Mouse (Mus musculus) ES-Bruce4 (cell line): Measurements from ENCODE around the gene Ric8b. TPM values are rescaled to one million over a fixed set of nuclear protein-coding genes. Genes with fewer than 3 reads are reported as not detected.

Experiments used
- H3K27ac ChIP-seq: 2 replicates; pipeline ENCODE4 v1.5.1; 2012; ENCODE audit warnings: low read length, inconsistent platforms; ENCODE audit not compliant: insufficient read depth
- H3K27me3 ChIP-seq: 2 replicates; pipeline ENCODE4 v1.6.1; 2012; ENCODE audit warnings: mild to moderate bottlenecking, low read length, inconsistent platforms; ENCODE audit not compliant: control insufficient read depth, poor library complexity, insufficient read depth, severe bottlenecking
- H3K36me3 ChIP-seq: 2 replicates; pipeline ENCODE4 v1.6.1; 2012; ENCODE audit warnings: inconsistent platforms, mild to moderate bottlenecking, low read length, moderate library complexity; ENCODE audit not compliant: control insufficient read depth, poor library complexity, insufficient read depth, severe bottlenecking
- H3K4me1 ChIP-seq: one replicate; pipeline ENCODE4 v1.8.1; 2011; ENCODE audit warnings: low read length; ENCODE audit not compliant: control insufficient read depth, insufficient read depth
- H3K4me3 ChIP-seq: 2 replicates; pipeline ENCODE4 v1.5.1; 2011; ENCODE audit warnings: low read depth, mild to moderate bottlenecking, low read length
- H3K9ac ChIP-seq: 2 replicates; pipeline ENCODE4 v1.6.1; 2012; ENCODE audit warnings: low read depth, mild to moderate bottlenecking, inconsistent platforms; ENCODE audit not compliant: poor library complexity, severe bottlenecking
- H3K9me3 ChIP-seq: replicated peaks from 2 replicates; pipeline ENCODE4 v1.6.1; 2012; ENCODE audit warnings: mild to moderate bottlenecking, low read length, inconsistent platforms; ENCODE audit not compliant: control insufficient read depth, poor library complexity, insufficient read depth, severe bottlenecking
- CTCF ChIP-seq: IDR thresholded peaks from one replicate; pipeline ENCODE4 v1.8.1; 2011; ENCODE audit warnings: low read depth, low read length
- EP300 ChIP-seq: IDR thresholded peaks from 2 replicates; pipeline ENCODE4 v1.6.1; 2011; ENCODE audit warnings: low read depth, low read length; ENCODE audit not compliant: insufficient read depth
- POLR2A ChIP-seq: IDR thresholded peaks from one replicate; pipeline ENCODE4 v1.8.1; 2011; ENCODE audit warnings: low read length; ENCODE audit not compliant: insufficient read depth
- polyA plus RNA-seq: library from polyadenylated mRNA; stranded (reverse); fragments of >200 nt; gene quantifications from 2 replicates; pipeline ENCODE4 v1.2.4, GENCODE M21; 2011; ENCODE audit warnings: low read depth; ENCODE audit not compliant: missing spikeins, insufficient read depth, insufficient read length

The Ric8b gene
- polyA plus RNA-seq, result 16.0 and 18.8 TPM in 2 replicates

- H3K4me3 ChIP-seq, result peak within 1 kb of the TSS; percentile 76
- peaks cover 2% of the 10 kb centered on the region for H3K4me1 ChIP-seq
- no peaks in the 10 kb centered on the region for H3K27me3 ChIP-seq
- H3K36me3 ChIP-seq, result no peaks in the 10 kb centered on the region
- no peaks in the 10 kb centered on the region for H3K9me3 ChIP-seq
- H3K27ac ChIP-seq, result no peak within 1 kb of the TSS
- TF ChIP-seq POLR2A (no peak), EP300 (no peak)
- H3K9ac ChIP-seq, result peak within 1 kb of the TSS; percentile 59
Observed at GRCm38 (mm10) chr10:84916810-84917730, at the start of gene Ric8b. Ric8b (plus strand) TSS chr10:84917616.

- no peaks in the 10 kb centered on the region for H3K4me1 ChIP-seq
- no peak for TF ChIP-seq EP300
- TF ChIP-seq POLR2A, result no peak
- TF ChIP-seq CTCF, result no peak
- H3K36me3 ChIP-seq, result no peaks in the 10 kb centered on the region
- no peak overlapping the region for H3K27ac ChIP-seq
- no peaks in the 10 kb centered on the region for H3K27me3 ChIP-seq
- H3K9me3 ChIP-seq, result no peaks in the 10 kb centered on the region
- H3K9ac ChIP-seq, result no peak overlapping the region
- H3K4me3 ChIP-seq, result no peak overlapping the region
Observed at GRCm38 (mm10) chr10:84871285-84871684, 46.1 kb upstream of the Ric8b start.

GRCm38 (mm10) chr10:84871921-84872320 is 45.5 kb upstream of the Ric8b start:
- Histone ChIP-seq H3K27me3 (no peaks in the 10 kb centered on the region), H3K9me3 (no peaks in the 10 kb centered on the region), H3K36me3 (no peaks in the 10 kb centered on the region), H3K9ac (no peak overlapping the region), H3K27ac (no peak overlapping the region), H3K4me1 (no peaks in the 10 kb centered on the region), H3K4me3 (no peak overlapping the region)
- no peak for TF ChIP-seq CTCF
- TF ChIP-seq POLR2A, result no peak
- TF ChIP-seq EP300, result no peak

GRCm38 (mm10) chr10:84879823-84880571 is 37.4 kb upstream of the Ric8b start:
- Histone ChIP-seq H3K27me3 (no peaks in the 10 kb centered on the region), H3K4me3 (no peak overlapping the region), H3K9me3 (no peaks in the 10 kb centered on the region), H3K9ac (no peak overlapping the region), H3K27ac (no peak overlapping the region), H3K4me1 (no peaks in the 10 kb centered on the region), H3K36me3 (no peaks in the 10 kb centered on the region)
- TF ChIP-seq CTCF (no peak), POLR2A (no peak), EP300 (no peak)

- Histone ChIP-seq H3K4me3 (no peak overlapping the region), H3K27ac (no peak overlapping the region), H3K9ac (no peak overlapping the region), H3K9me3 (no peaks in the 10 kb centered on the region), H3K4me1 (no peaks in the 10 kb centered on the region), H3K36me3 (no peaks in the 10 kb centered on the region), H3K27me3 (no peaks in the 10 kb centered on the region)
- TF ChIP-seq POLR2A (no peak), CTCF (no peak), EP300 (no peak)
Observed at GRCm38 (mm10) chr10:84882528-84882927, 34.9 kb upstream of the Ric8b start.
